Mouse (Mus musculus) embryonic fibroblast, embryonic 13.5 days (primary cell): Measurements from ENCODE around the gene Tbx6.

Source experiments
- CTCF ChIP-seq: IDR thresholded peaks from 2 replicates; pipeline ENCODE4 v1.5.1; 2011; ENCODE audit warnings: mild to moderate bottlenecking, control low read depth, low read length, moderate library complexity, borderline replicate concordance; ENCODE audit not compliant: insufficient read depth
- POLR2A ChIP-seq: IDR thresholded peaks from 2 replicates; pipeline ENCODE4 v1.6.1; 2011; ENCODE audit warnings: low read depth, mild to moderate bottlenecking, control low read depth, low read length, moderate library complexity

DNA sequence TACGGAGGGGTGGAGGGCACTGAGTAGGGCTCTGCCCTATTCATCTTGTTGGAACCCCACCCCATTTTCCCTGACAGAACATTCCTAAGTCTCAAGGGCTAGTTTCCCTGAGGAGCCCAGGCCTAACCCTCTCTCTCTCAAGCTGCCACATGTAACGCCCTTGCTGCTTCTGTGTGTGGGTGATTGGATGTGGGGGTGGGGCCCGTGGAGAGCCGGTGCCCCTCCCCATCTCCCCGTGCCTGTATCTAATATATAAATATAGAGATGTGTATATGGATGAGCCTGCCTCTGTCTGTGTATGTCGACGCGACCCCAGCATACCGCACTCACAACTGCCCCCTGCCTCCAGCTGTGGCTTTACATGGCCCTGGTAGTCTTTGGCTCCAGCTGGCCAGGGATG is 15.7 kb upstream of the Tbx6 start:
- TF ChIP-seq POLR2A (no peak), CTCF (no peak)
